Mouse (Mus musculus): Measurements from ENCODE around the gene AC140267.1.

DNA sequence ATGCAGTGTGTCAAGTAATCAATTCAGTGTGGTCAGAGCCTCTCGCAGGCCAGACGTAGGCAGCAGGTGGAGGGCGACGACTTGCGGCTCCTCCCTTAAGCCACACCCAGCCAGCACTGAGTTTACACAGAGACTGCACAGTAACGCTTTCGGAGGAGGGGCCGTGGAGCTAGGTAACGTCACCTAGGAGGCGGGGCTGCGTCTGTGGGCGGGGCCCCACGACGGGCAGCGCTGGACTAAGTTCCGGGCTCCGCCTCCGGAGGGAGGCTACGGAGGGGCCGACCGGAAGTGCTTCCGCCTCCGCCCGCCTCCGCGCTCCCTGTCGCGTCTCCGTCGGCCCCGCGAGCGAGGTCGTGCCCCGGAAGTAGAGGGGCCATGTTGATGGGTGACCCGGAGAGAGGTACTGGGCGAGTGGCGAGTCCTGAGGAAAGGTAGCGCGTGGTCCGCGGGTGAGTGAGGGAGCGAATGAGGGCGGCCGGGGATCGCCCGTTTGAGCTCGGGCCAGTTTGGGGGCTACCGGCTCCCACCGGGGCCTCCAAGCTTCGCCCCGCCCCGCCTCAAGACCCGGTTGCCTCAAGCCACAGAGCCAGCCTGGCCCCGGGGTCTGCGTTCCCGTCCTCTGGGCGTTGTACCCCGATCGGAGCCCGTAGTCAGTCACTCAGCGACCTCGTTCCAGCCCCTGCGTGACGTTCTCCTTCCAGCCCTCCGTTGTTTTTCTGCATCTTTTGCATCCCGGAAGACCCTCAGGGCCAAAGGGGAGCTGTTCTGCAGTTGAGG lies 1.7 kb upstream of the AC140267.1 start, which contains the start of gene Mief1:
- TF ChIP-seq CTCF (conservative IDR thresholded peaks at IDR 0.05; ENCODE audit: low read length) (no peak), NANOG (IDR thresholded peaks at IDR 0.05; ENCODE audit: borderline replicate concordance, low read length) (no peak), POU5F1 (IDR thresholded peaks at IDR 0.05; ENCODE audit: borderline replicate concordance, low read length) (no peak)

Data from E14TG2a.4 (cell line).